9 mouse cellular contexts compared by ENCODE assay signal in the genomic region with DNA sequence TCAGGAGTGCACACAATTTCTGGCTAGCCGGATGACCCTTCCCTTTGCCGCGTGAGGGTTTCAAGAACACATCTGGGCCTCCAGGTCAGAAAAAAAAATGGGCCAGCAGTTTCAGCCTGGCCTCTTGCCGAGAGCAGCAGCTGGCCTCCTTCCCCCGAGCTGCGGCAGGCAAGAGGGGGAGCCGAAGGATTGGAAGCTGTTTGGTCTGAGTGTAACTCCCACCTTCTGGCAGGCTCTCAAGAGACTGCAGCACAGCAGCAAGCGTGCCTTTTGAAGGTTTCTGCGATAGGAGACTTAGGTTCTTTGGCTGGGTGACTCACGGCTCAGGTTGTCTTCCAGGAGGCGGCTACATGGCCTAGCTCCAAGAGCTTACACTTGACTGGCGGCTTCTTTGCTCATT.
DNase-seq lines count a peak whose midpoint lies in the region; ATAC-seq lines count a peak whose summit lies in the region.
"Had no signal": no experiment of that assay in that cellular context is flagged by ENCODE, and none has a peak within 500 bp of the region (broad histone marks: within the 10 kb centered on the region; RNA-seq: fewer than 3 reads in every experiment).

No protein-coding gene starts in this region.

- H3K4me1 ChIP-seq in hindbrain, embryonic 15.5 days (replicated peaks) = peaks cover 23% of the 10 kb centered on the region
- H3K4me1 ChIP-seq in hindbrain, embryonic 11.5 days (replicated peaks; ENCODE audit: control insufficient read depth, insufficient read depth, low read length) = no peaks in the 10 kb centered on the region
- peaks cover 20% of the 10 kb centered on the region for H3K4me1 ChIP-seq in lung, embryonic 15.5 days
- H3K4me1 ChIP-seq: limb, embryonic 12.5 days had no signal

- peak overlapping the region; percentile 34 for H3K27ac ChIP-seq in hindbrain, embryonic 15.5 days (replicated peaks)
- no peak overlapping the region for H3K27ac ChIP-seq in hindbrain, embryonic 11.5 days (ENCODE audit: low read depth, low read length)
- peak overlapping the region; percentile 61; the same call in 1 of the 2 replicates for H3K27ac ChIP-seq in lung, embryonic 15.5 days
- H3K27ac ChIP-seq: limb, embryonic 12.5 days had no signal

- no peaks in the 10 kb centered on the region; the same call in 1 of the 2 replicates for H3K27me3 ChIP-seq in hindbrain, embryonic 15.5 days
- 0 out of 2 replicates have a peak, but pooled peaks cover 2% of the 10 kb centered on the region for H3K27me3 ChIP-seq in hindbrain, embryonic 11.5 days (ENCODE audit: control insufficient read depth, insufficient read depth, low read length)
- peaks cover 22% of the 10 kb centered on the region for H3K27me3 ChIP-seq in lung, embryonic 15.5 days

- H3K9me3 ChIP-seq in hindbrain, embryonic 15.5 days = no peaks in the 10 kb centered on the region
- H3K9me3 ChIP-seq in hindbrain, embryonic 11.5 days (ENCODE audit: control insufficient read depth, low read length) = no peaks in the 10 kb centered on the region
- no peaks in the 10 kb centered on the region for H3K9me3 ChIP-seq in lung, embryonic 15.5 days
- H3K9me3 ChIP-seq: limb, embryonic 12.5 days had no signal

- H3K36me3 ChIP-seq in hindbrain, embryonic 15.5 days = no peaks in the 10 kb centered on the region
- no peaks in the 10 kb centered on the region for H3K36me3 ChIP-seq in hindbrain, embryonic 11.5 days (ENCODE audit: control insufficient read depth, insufficient read depth, low read length)
- no peaks in the 10 kb centered on the region for H3K36me3 ChIP-seq in lung, embryonic 15.5 days
- H3K36me3 ChIP-seq: limb, embryonic 12.5 days had no signal

- no peak for DNase-seq in hindbrain, embryonic 11.5 days (ENCODE audit: low spot score)
- DNase-seq in kidney, adult 11 months = peak; percentile 17
- peak; percentile 37 for DNase-seq in testis, postnatal 14 days (ENCODE audit: low spot score)

- 42% methylated on average over 11 of the region's 12 CpGs for WGBS in hindbrain, embryonic 15.5 days
- 61% methylated on average over 12 of the region's 12 CpGs for WGBS in hindbrain, embryonic 11.5 days
- WGBS in lung, embryonic 15.5 days = 21% methylated on average over 12 of the region's 12 CpGs

- no peak overlapping the region for H3K4me2 ChIP-seq in hindbrain, embryonic 15.5 days
- H3K4me2 ChIP-seq in hindbrain, embryonic 11.5 days (replicated peaks; ENCODE audit: low read depth, low read length) = no peak overlapping the region
- H3K4me2 ChIP-seq in lung, embryonic 15.5 days = peak overlapping the region; percentile 33
- H3K4me2 ChIP-seq: limb, embryonic 12.5 days had no signal

- H3K9ac ChIP-seq in hindbrain, embryonic 15.5 days = no peak overlapping the region
- H3K9ac ChIP-seq in hindbrain, embryonic 11.5 days (ENCODE audit: low read depth, low read length) = no peak overlapping the region
- H3K9ac ChIP-seq in lung, embryonic 15.5 days = no peak overlapping the region
- H3K9ac ChIP-seq: limb, embryonic 12.5 days had no signal

- no peak overlapping the region for H3K4me3 ChIP-seq in hindbrain, embryonic 15.5 days
- no peak overlapping the region for H3K4me3 ChIP-seq in hindbrain, embryonic 11.5 days (ENCODE audit: low read depth, low read length)
- no peak overlapping the region for H3K4me3 ChIP-seq in lung, embryonic 15.5 days
- H3K4me3 ChIP-seq: limb, embryonic 12.5 days had no signal

- no peak for ATAC-seq in hindbrain, embryonic 15.5 days (ENCODE audit: low FRiP score, low read depth)
- no peak for ATAC-seq in hindbrain, embryonic 11.5 days (ENCODE audit: low FRiP score)
- ATAC-seq in frontal cortex, adult (ENCODE audit: low TSS enrichment) = peak; percentile 62; the same call in 1 of the 2 replicates
- peak; percentile 35; the same call in 1 of the 2 replicates for ATAC-seq in lung, embryonic 15.5 days (ENCODE audit: borderline replicate concordance, extremely low read depth, low FRiP score, low TSS enrichment)
- no peak for ATAC-seq in erythroblast, adult 5-6 weeks (replicated peaks; ENCODE audit: low FRiP score, poor library complexity, severe bottlenecking)
- no peak for ATAC-seq in granulocyte monocyte progenitor cell, adult 5-6 weeks (replicated peaks; ENCODE audit: poor library complexity, severe bottlenecking)

Comparison
In these comparisons a context has a peak if more than half of its experiments do, and no peak if none do; other contexts are left out.
1. ATAC-seq: peak in frontal cortex, adult (single experiment) and lung, embryonic 15.5 days (single experiment); none in hindbrain, embryonic 15.5 days (single experiment), hindbrain, embryonic 11.5 days (single experiment), erythroblast, adult 5-6 weeks (single experiment) and granulocyte monocyte progenitor cell, adult 5-6 weeks (single experiment).